Mouse (Mus musculus) bone marrow macrophage, adult 2 months (primary cell): ENCODE results near the gene 9430097D07Rik.

Experiments
- CTCF ChIP-seq: IDR thresholded peaks from 2 replicates; pipeline ENCODE4 v1.5.1; 2012; ENCODE audit warnings: low read depth, mild to moderate bottlenecking, low read length, moderate library complexity
- POLR2A ChIP-seq: IDR thresholded peaks from 2 replicates; pipeline ENCODE4 v1.6.1; 2012; ENCODE audit warnings: mild to moderate bottlenecking, low read depth, low read length, borderline replicate concordance

GRCm38 (mm10) chr2:32604631-32605030 lies 29.1 kb upstream of the 9430097D07Rik start:
- TF ChIP-seq POLR2A, result no peak
- no peak for TF ChIP-seq CTCF
